Mouse (Mus musculus) hindbrain, embryonic 12.5 days (tissue): ENCODE measurements around the gene Camk2n1. TPM values are rescaled to one million over a fixed set of nuclear protein-coding genes. Genes with fewer than 3 reads are reported as not detected.
A peak's percentile ranks its signal among the peaks of the same experiment; 100 is the strongest.

ENCODE experiments used
- ATAC-seq: fragments of 200-750 bp; cut with Nextera tagmentation; 2 replicates; pipeline ENCODE4 v1.8.0; 2017; ENCODE audit warnings: moderate TSS enrichment; ENCODE audit not compliant: low FRiP score
- H3K27ac ChIP-seq: fragments of 300-500 bp; sonication (generic); 2 replicates; pipeline ENCODE4 v1.5.1; 2016; ENCODE audit warnings: mild to moderate bottlenecking
- H3K27me3 ChIP-seq: fragments of 300-500 bp; sonication (generic); 2 replicates; pipeline ENCODE4 v1.6.1; 2016; ENCODE audit warnings: mild to moderate bottlenecking
- H3K36me3 ChIP-seq: fragments of 300-500 bp; sonication (generic); 2 replicates; pipeline ENCODE4 v1.6.1; 2016; ENCODE audit warnings: mild to moderate bottlenecking
- H3K4me1 ChIP-seq: fragments of 300-500 bp; sonication (generic); 2 replicates; pipeline ENCODE4 v1.6.1; 2016
- H3K4me2 ChIP-seq: fragments of 300-500 bp; sonication (generic); replicated peaks from 2 replicates; pipeline ENCODE4 v1.6.1; 2016; ENCODE audit warnings: mild to moderate bottlenecking
- H3K4me3 ChIP-seq: fragments of 300-500 bp; sonication (generic); 2 replicates; pipeline ENCODE4 v1.5.1; 2016; ENCODE audit warnings: mild to moderate bottlenecking
- H3K9ac ChIP-seq: fragments of 300-500 bp; sonication (generic); 2 replicates; pipeline ENCODE4 v1.6.1; 2016; ENCODE audit warnings: mild to moderate bottlenecking, moderate library complexity
- H3K9me3 ChIP-seq: fragments of 300-500 bp; sonication (generic); replicated peaks from 2 replicates; pipeline ENCODE4 v1.6.1; 2016; ENCODE audit warnings: mild to moderate bottlenecking
- WGBS: fragments of 180-500 bp; shearing (Covaris S2); methylation state at CpG from one replicate; pipeline ENCODE4 v1.1.7; 2016; 5-methylcytosine and 5-hydroxymethylcytosine counted together
- polyA plus RNA-seq: library from polyadenylated mRNA; unstranded; fragments of >200 nt; fragmentation: Nextera tagmentation; extraction: Ambion mirVana; gene quantifications from 2 replicates; pipeline ENCODE4 v1.2.1, GENCODE M21; 2016

Gene Camk2n1
- 7.9 TPM in 2 replicates for polyA plus RNA-seq

GRCm38 (mm10) chr4:138453753-138454570, at the start of gene Camk2n1:
Camk2n1 (plus strand) TSS chr4:138454314.
- Histone ChIP-seq H3K9me3 (no peaks in the 10 kb centered on the region), H3K9ac (peak within 1 kb of the TSS; percentile 86), H3K27ac (peak within 1 kb of the TSS; percentile 96), H3K4me1 (peaks cover 48% of the 10 kb centered on the region), H3K27me3 (peaks cover 26% of the 10 kb centered on the region; the same call in 1 of the 2 replicates), H3K4me2 (peak within 1 kb of the TSS; percentile 72), H3K4me3 (peak within 1 kb of the TSS; percentile 86), H3K36me3 (no peaks in the 10 kb centered on the region)
- WGBS, result under 1% methylated on average over 50 of the region's 64 CpGs
- ATAC-seq, result peak; percentile 82

DNA sequence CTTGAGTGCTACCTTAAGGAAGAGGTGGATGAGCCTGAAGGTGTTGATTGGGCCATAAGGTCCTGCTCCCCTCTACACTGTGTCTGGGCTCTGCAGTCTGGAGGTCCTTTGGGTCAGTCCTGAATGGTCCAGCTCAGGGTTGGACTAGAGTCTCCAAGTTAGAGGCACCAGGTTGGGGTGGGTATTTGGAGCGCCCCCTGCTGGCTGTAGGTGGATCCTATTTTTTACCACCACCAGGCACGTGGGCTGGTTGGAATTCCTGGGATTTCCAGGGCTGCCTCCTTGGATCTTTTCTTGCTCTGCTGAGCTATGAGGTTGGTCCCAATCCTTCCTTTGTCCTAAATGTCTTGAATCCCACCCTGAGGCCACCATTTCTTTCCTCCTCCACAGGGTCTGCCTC, 49.3 kb upstream of the Camk2n1 start:
- Histone ChIP-seq H3K27ac (no peak overlapping the region), H3K36me3 (no peaks in the 10 kb centered on the region), H3K4me3 (no peak overlapping the region), H3K4me2 (no peak overlapping the region), H3K9me3 (no peaks in the 10 kb centered on the region), H3K9ac (no peak overlapping the region), H3K27me3 (peaks cover 3% of the 10 kb centered on the region; the same call in 1 of the 2 replicates), H3K4me1 (no peaks in the 10 kb centered on the region)
- ATAC-seq, result no peak
- WGBS, result 6% methylated on average over 2 of the region's 2 CpGs

GRCm38 (mm10) chr4:138407479-138408194, 46.5 kb upstream of the Camk2n1 start:
- 84% methylated on average over 12 of the region's 13 CpGs for WGBS
- H3K4me2 ChIP-seq, result no peak overlapping the region
- H3K4me3 ChIP-seq, result no peak overlapping the region
- H3K27ac ChIP-seq, result no peak overlapping the region
- H3K9ac ChIP-seq, result no peak overlapping the region
- peaks cover 24% of the 10 kb centered on the region for H3K27me3 ChIP-seq
- ATAC-seq, result no peak
- no peaks in the 10 kb centered on the region for H3K36me3 ChIP-seq
- no peaks in the 10 kb centered on the region for H3K9me3 ChIP-seq
- no peaks in the 10 kb centered on the region for H3K4me1 ChIP-seq

DNA sequence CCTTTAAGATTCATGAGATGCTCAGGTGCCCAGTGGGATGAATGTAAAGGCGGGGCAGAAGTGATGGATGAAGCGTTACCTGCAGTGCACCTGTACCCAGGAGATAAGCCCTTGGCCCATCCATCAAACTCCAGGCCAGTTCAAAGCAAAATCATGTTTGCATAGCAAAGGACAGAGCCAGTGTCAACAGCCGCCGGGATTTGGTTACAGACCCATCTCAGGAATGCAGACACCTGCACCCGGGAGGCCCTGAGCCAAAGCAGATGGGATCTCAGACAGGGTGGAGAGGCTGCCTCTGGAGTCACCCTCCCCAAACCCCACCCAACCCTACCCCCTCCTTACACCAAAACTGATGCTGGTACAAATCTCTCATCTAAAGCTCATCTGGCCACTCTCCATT, 43.1 kb upstream of the Camk2n1 start:
- Histone ChIP-seq H3K36me3 (no peaks in the 10 kb centered on the region), H3K4me3 (no peak overlapping the region), H3K4me2 (no peak overlapping the region), H3K9ac (no peak overlapping the region), H3K27me3 (peaks cover 41% of the 10 kb centered on the region), H3K27ac (no peak overlapping the region), H3K4me1 (peaks cover 6% of the 10 kb centered on the region; the same call in 1 of the 2 replicates), H3K9me3 (no peaks in the 10 kb centered on the region)
- WGBS, result 13% methylated on average over 5 of the region's 5 CpGs
- ATAC-seq, result no peak

DNA sequence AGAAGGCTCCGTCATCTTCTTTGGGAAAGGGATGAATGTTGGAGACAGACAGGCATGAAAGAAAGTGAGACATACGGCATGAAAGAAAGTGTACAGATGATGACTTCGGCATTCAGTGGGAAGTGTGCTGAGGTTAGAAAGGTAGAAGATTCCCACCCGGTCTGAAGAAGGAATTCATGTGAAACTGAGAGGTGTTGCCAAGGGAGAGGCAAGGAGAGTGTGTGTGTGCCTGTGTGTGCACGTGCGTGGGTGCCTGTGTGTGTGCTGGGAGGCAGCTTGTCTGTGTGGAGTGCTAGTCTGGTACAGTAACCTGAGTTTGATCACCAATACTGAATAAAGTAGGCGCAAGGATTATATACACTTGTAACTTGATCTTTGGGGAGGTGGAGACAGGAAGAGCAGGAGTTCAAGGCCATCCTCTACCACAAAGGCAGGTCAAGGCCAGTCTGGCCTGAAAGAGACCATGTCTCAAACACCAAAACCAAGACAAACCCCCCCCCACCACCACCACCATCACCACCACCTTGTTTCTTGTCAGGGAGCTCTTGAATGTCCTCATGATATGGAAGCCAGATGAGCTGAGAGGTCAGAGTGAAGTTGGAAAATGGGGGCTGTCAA, 42.5 kb upstream of the Camk2n1 start:
- 0 out of 2 replicates have a peak, but pooled peaks cover 1% of the 10 kb centered on the region for H3K9me3 ChIP-seq
- H3K27ac ChIP-seq, result no peak overlapping the region
- 52% methylated on average over 7 of the region's 7 CpGs for WGBS
- no peak overlapping the region for H3K9ac ChIP-seq
- no peak overlapping the region for H3K4me2 ChIP-seq
- no peaks in the 10 kb centered on the region for H3K36me3 ChIP-seq
- H3K4me1 ChIP-seq, result peaks cover 6% of the 10 kb centered on the region; the same call in 1 of the 2 replicates
- ATAC-seq, result no peak
- H3K4me3 ChIP-seq, result no peak overlapping the region
- peaks cover 45% of the 10 kb centered on the region for H3K27me3 ChIP-seq

DNA sequence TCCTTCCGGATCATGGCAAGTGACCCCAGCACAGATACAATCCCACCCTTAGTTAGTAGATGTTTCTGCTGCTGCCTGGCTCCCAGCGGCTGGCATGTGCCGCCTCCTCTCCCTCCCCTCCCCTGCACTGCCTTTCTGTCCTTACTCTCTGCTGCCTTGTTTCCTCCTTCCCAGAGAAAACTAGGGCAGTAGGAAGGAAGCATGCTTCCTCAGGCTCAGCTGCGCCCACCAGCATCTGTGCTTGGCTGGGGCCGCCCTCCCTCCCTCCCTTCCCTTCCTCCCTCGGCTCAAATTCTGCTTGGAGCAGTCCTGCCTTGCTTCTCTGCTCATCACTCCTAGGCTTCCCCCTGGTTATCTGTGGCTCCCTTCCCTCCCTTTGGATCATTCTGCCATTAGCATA, 39.4 kb upstream of the Camk2n1 start:
- H3K4me1 ChIP-seq, result peaks cover 6% of the 10 kb centered on the region; the same call in 1 of the 2 replicates
- H3K4me3 ChIP-seq, result no peak overlapping the region
- 22% methylated on average over 6 of the region's 6 CpGs for WGBS
- H3K9me3 ChIP-seq, result 0 out of 2 replicates have a peak, but pooled peaks cover 5% of the 10 kb centered on the region
- no peak for ATAC-seq
- 0 out of 2 replicates have a peak overlapping the region, but pooled peaks have one; percentile 13 for H3K4me2 ChIP-seq
- H3K27me3 ChIP-seq, result peaks cover 51% of the 10 kb centered on the region
- H3K36me3 ChIP-seq, result no peaks in the 10 kb centered on the region
- H3K9ac ChIP-seq, result peak overlapping the region; percentile 6; the same call in 1 of the 2 replicates
- no peak overlapping the region for H3K27ac ChIP-seq

DNA sequence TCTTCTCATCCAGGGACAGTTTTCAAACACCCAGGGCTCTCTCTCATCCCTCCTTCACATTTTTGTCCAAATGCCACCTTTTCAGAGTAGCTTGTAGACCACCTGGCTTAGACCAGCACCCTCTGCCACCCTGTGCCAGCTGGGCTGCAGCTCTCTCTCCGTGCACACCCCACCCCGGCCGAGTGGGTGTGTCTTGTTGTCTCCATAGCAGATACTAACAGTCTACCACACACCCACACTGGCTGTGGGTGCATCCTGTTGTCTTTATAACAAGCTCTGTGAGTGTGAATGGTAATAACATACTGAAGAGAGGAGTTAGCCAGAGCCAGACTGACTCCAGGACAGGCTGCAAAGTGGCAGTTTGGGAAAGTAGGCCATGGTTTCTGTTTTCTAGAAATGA, 38.1 kb upstream of the Camk2n1 start:
- H3K36me3 ChIP-seq, result no peaks in the 10 kb centered on the region
- no peak overlapping the region for H3K4me2 ChIP-seq
- H3K4me3 ChIP-seq, result no peak overlapping the region
- H3K27me3 ChIP-seq, result peaks cover 42% of the 10 kb centered on the region
- H3K4me1 ChIP-seq, result peaks cover 6% of the 10 kb centered on the region; the same call in 1 of the 2 replicates
- H3K9ac ChIP-seq, result no peak overlapping the region
- H3K9me3 ChIP-seq, result 0 out of 2 replicates have a peak, but pooled peaks cover 5% of the 10 kb centered on the region
- 84% methylated on average over 3 of the region's 3 CpGs for WGBS
- ATAC-seq, result no peak
- H3K27ac ChIP-seq, result no peak overlapping the region

GRCm38 (mm10) chr4:138416414-138416813, 37.7 kb upstream of the Camk2n1 start:
- H3K4me3 ChIP-seq, result no peak overlapping the region
- 50% methylated on average over 5 of the region's 5 CpGs for WGBS
- 0 out of 2 replicates have a peak, but pooled peaks cover 5% of the 10 kb centered on the region for H3K9me3 ChIP-seq
- H3K4me2 ChIP-seq, result no peak overlapping the region
- no peak overlapping the region for H3K27ac ChIP-seq
- H3K4me1 ChIP-seq, result peaks cover 6% of the 10 kb centered on the region; the same call in 1 of the 2 replicates
- H3K9ac ChIP-seq, result no peak overlapping the region
- peaks cover 40% of the 10 kb centered on the region for H3K27me3 ChIP-seq
- ATAC-seq, result no peak
- H3K36me3 ChIP-seq, result no peaks in the 10 kb centered on the region

DNA sequence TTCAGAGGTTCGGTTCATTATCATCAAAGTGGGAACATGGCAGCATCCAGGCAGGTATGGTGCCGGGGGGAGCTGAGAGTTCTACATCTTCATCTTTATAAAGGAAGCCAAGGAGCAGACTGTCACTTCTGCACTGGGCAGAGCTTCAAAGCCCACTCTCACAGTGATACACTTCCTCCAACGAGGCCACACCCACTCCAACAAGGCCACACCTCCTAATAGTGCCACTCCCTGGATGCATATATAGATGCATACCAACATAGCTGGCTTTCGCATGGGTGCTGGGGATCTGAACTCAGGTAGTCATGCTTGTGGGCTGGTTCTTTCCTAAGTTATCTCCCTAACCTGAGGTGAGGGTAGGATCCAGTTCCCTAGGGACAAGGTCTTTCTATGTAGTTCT, 36.2 kb upstream of the Camk2n1 start:
- 78% methylated on average over 4 of the region's 4 CpGs for WGBS
- H3K27me3 ChIP-seq, result peaks cover 30% of the 10 kb centered on the region
- 0 out of 2 replicates have a peak, but pooled peaks cover 5% of the 10 kb centered on the region for H3K9me3 ChIP-seq
- no peak for ATAC-seq
- H3K9ac ChIP-seq, result no peak overlapping the region
- no peak overlapping the region for H3K4me2 ChIP-seq
- no peak overlapping the region for H3K4me3 ChIP-seq
- no peaks in the 10 kb centered on the region for H3K36me3 ChIP-seq
- peaks cover 6% of the 10 kb centered on the region; the same call in 1 of the 2 replicates for H3K4me1 ChIP-seq
- no peak overlapping the region for H3K27ac ChIP-seq

- Histone ChIP-seq H3K27me3 (peaks cover 30% of the 10 kb centered on the region), H3K27ac (no peak overlapping the region), H3K9me3 (0 out of 2 replicates have a peak, but pooled peaks cover 5% of the 10 kb centered on the region), H3K4me3 (no peak overlapping the region), H3K4me1 (peaks cover 6% of the 10 kb centered on the region; the same call in 1 of the 2 replicates), H3K9ac (no peak overlapping the region), H3K4me2 (no peak overlapping the region), H3K36me3 (no peaks in the 10 kb centered on the region)
- 62% methylated on average over 11 of the region's 11 CpGs for WGBS
- no peak for ATAC-seq
These were observed 35.7 kb upstream of the Camk2n1 start for GRCm38 (mm10) chr4:138418340-138418957.

GRCm38 (mm10) chr4:138425028-138425427, 29.1 kb upstream of the Camk2n1 start:
- Histone ChIP-seq H3K27me3 (peaks cover 17% of the 10 kb centered on the region), H3K27ac (no peak overlapping the region), H3K36me3 (no peaks in the 10 kb centered on the region), H3K4me2 (no peak overlapping the region), H3K4me3 (no peak overlapping the region), H3K4me1 (no peaks in the 10 kb centered on the region), H3K9me3 (no peaks in the 10 kb centered on the region), H3K9ac (no peak overlapping the region)
- no peak for ATAC-seq
- 85% methylated on average over 6 of the region's 6 CpGs for WGBS
